Mouse (Mus musculus): ENCODE data around the gene Kcnc1.

- TF ChIP-seq CTCF (conservative IDR thresholded peaks at IDR 0.05; ENCODE audit: insufficient read depth, insufficient read length, low read depth, low read length) (no peak), POLR2A (IDR thresholded peaks at IDR 0.05; ENCODE audit: low read depth, low read length) (no peak)
Measured at GRCm38 (mm10) chr7:46457889-46458288, 61.6 kb downstream of the Kcnc1 start.
